Mouse (Mus musculus) monocyte, adult 5-6 weeks (primary cell): ENCODE data around the gene Hyal3. TPM values are rescaled to one million over a fixed set of nuclear protein-coding genes. Genes with fewer than 3 reads are reported as not detected.
A peak's percentile ranks its signal among the peaks of the same experiment; 100 is the strongest.
"Not testable (repeated sequence)": the region's sequence is repeated elsewhere in the genome, so short reads cannot be mapped to it uniquely, and the experiment has no call there.

ENCODE experiments used
- ATAC-seq: fragments of 153-309, 156-312 bp; replicated peaks from 2 replicates; pipeline ENCODE4 v1.8.0; 2017; ENCODE audit warnings: mild to moderate bottlenecking; ENCODE audit not compliant: low TSS enrichment, insufficient number of reproducible peaks, severe bottlenecking, poor library complexity, low FRiP score
- total RNA-seq: library from RNA; stranded (forward); fragments of 200-1000, 200-491, 200-594 nt; gene quantifications from 3 replicates; pipeline ENCODE4 v1.2.3, GENCODE M21; 2017

Hyal3 gene
- total RNA-seq, 1 experiment from 2014 or later: not detected

- no peak for ATAC-seq
These were observed 31.8 kb upstream of the Hyal3 start for GRCm38 (mm10) chr9:107548820-107549219.

GRCm38 (mm10) chr9:107549297-107550074 is 31.1 kb upstream of the Hyal3 start:
- no peak for ATAC-seq

- no peak for ATAC-seq
These were observed 30.0 kb upstream of the Hyal3 start for GRCm38 (mm10) chr9:107550491-107551116.

- peak; percentile 11; the same call in 1 of the 2 replicates for ATAC-seq
These were observed 29.3 kb upstream of the Hyal3 start, which contains the start of gene Rassf1 for GRCm38 (mm10) chr9:107551117-107551889. TSS of gene Rassf1 (plus strand) at chr9:107551555.

GRCm38 (mm10) chr9:107551890-107552355 is 28.7 kb upstream of the Hyal3 start:
- ATAC-seq: no peak

GRCm38 (mm10) chr9:107552690-107553393 is 27.8 kb upstream of the Hyal3 start:
- no peak for ATAC-seq

GRCm38 (mm10) chr9:107553541-107554318 is 26.9 kb upstream of the Hyal3 start:
- no peak for ATAC-seq

- ATAC-seq: peak; percentile 76
These were observed 26.2 kb upstream of the Hyal3 start for GRCm38 (mm10) chr9:107554319-107554825.

- ATAC-seq: peak; percentile 29
These were observed 25.6 kb upstream of the Hyal3 start for GRCm38 (mm10) chr9:107555031-107555457.

- ATAC-seq: no peak
These were observed 24.9 kb upstream of the Hyal3 start for GRCm38 (mm10) chr9:107555701-107556100.

- no peak for ATAC-seq
These were observed 24.3 kb upstream of the Hyal3 start for GRCm38 (mm10) chr9:107556346-107556745.

GRCm38 (mm10) chr9:107563029-107563581 is 17.5 kb upstream of the Hyal3 start, which contains the start of gene Tusc2:
TSS of gene Tusc2 (plus strand) at chr9:107563255.
- ATAC-seq: peak; percentile 96

- not testable (repeated sequence) for ATAC-seq
These were observed 15.1 kb upstream of the Hyal3 start for GRCm38 (mm10) chr9:107565556-107565955.

GRCm38 (mm10) chr9:107566041-107566709 is 14.4 kb upstream of the Hyal3 start:
- 0 out of 2 replicates have a peak, but pooled peaks have one; percentile 32 for ATAC-seq

- no peak for ATAC-seq
These were observed 13.8 kb upstream of the Hyal3 start for GRCm38 (mm10) chr9:107566855-107567254.

GRCm38 (mm10) chr9:107567702-107568319 is 12.8 kb upstream of the Hyal3 start, which contains the start of gene Hyal2:
TSS of gene Hyal2 (plus strand) at chr9:107567945.
- no peak for ATAC-seq
